Mouse (Mus musculus) thymus, adult 2 months (tissue): ENCODE data around the gene Hdac8. TPM values are rescaled to one million over a fixed set of nuclear protein-coding genes. Genes with fewer than 3 reads are reported as not detected.

Experiments
- DNase-seq: peaks from one replicate; pipeline ENCODE4 v3.0.0; 2021
- H3K27ac ChIP-seq: fragments of 200-500 bp; 2 replicates; pipeline ENCODE4 v1.5.1; 2012; ENCODE audit warnings: low read length, control low read depth; ENCODE audit not compliant: control insufficient read depth, insufficient read depth
- H3K27me3 ChIP-seq: fragments of 200-500 bp; 2 replicates; pipeline ENCODE4 v1.6.1; 2012; ENCODE audit warnings: mild to moderate bottlenecking, low read length, moderate library complexity, mixed read lengths; ENCODE audit not compliant: control insufficient read depth, insufficient read depth
- H3K36me3 ChIP-seq: fragments of 200-500 bp; 2 replicates; pipeline ENCODE4 v1.6.1; 2012; ENCODE audit warnings: mild to moderate bottlenecking, low read length, moderate library complexity; ENCODE audit not compliant: control insufficient read depth, insufficient read depth
- H3K4me1 ChIP-seq: fragments of 200-500 bp; replicated peaks from 2 replicates; pipeline ENCODE4 v1.6.1; 2012; ENCODE audit warnings: low read length; ENCODE audit not compliant: control insufficient read depth, insufficient read depth
- H3K4me3 ChIP-seq: fragments of 200-500 bp; 2 replicates; pipeline ENCODE4 v1.5.1; 2012; ENCODE audit warnings: mild to moderate bottlenecking, low read length, control low read depth, moderate library complexity; ENCODE audit not compliant: control insufficient read depth, insufficient read depth
- CTCF ChIP-seq: fragments of 200-500 bp; IDR thresholded peaks from 2 replicates; pipeline ENCODE4 v1.5.1; 2012; ENCODE audit warnings: mild to moderate bottlenecking, control low read depth, low read length, moderate library complexity, borderline replicate concordance; ENCODE audit not compliant: control insufficient read depth, poor library complexity, insufficient read depth; ENCODE audit errors: extremely low read depth
- POLR2A ChIP-seq: fragments of 200-500 bp; IDR thresholded peaks from 2 replicates; pipeline ENCODE4 v1.6.1; 2012; ENCODE audit warnings: mild to moderate bottlenecking, low read length, control low read depth, moderate library complexity; ENCODE audit not compliant: control insufficient read depth, poor library complexity, insufficient read depth; ENCODE audit errors: extremely low read depth
- WGBS: fragments of 180-500 bp; shearing (Covaris S2); methylation state at CpG from one replicate; pipeline ENCODE4 v1.1.7; 2018; 5-methylcytosine and 5-hydroxymethylcytosine counted together
- polyA plus RNA-seq: library from polyadenylated mRNA; depleted of rRNA; stranded (reverse); fragments of >200 nt; gene quantifications from 2 replicates; pipeline ENCODE4 v1.2.3, GENCODE M21; 2012

Hdac8 gene
- polyA plus RNA-seq, 1 experiment, result 6.7 TPM

- Histone ChIP-seq H3K27ac (no peak overlapping the region), H3K36me3 (no peaks in the 10 kb centered on the region), H3K27me3 (no peaks in the 10 kb centered on the region), H3K4me1 (no peaks in the 10 kb centered on the region), H3K4me3 (no peak overlapping the region)
- DNase-seq, result no peak
- no peak for TF ChIP-seq POLR2A
- no peak for TF ChIP-seq CTCF
- 81% methylated on average over 7 of the region's 7 CpGs for WGBS
These were observed 122.0 kb downstream of the Hdac8 start for GRCm38 (mm10) chrX:102383151-102383550.

GRCm38 (mm10) chrX:102366510-102366909, 138.6 kb downstream of the Hdac8 start:
- Histone ChIP-seq H3K27me3 (no peaks in the 10 kb centered on the region), H3K36me3 (no peaks in the 10 kb centered on the region), H3K4me3 (no peak overlapping the region), H3K4me1 (no peaks in the 10 kb centered on the region), H3K27ac (no peak overlapping the region)
- TF ChIP-seq POLR2A (no peak), CTCF (no peak)
- no peak for DNase-seq
- 91% methylated on average over 3 of the region's 3 CpGs for WGBS

- 97% methylated on average over 2 of the region's 2 CpGs for WGBS
- no peak for DNase-seq
- H3K27ac ChIP-seq, result no peak overlapping the region
- no peak for TF ChIP-seq POLR2A
- TF ChIP-seq CTCF, result no peak
- no peaks in the 10 kb centered on the region for H3K36me3 ChIP-seq
- H3K4me1 ChIP-seq, result no peaks in the 10 kb centered on the region
- H3K4me3 ChIP-seq, result no peak overlapping the region
- no peaks in the 10 kb centered on the region for H3K27me3 ChIP-seq
These were observed 142.9 kb downstream of the Hdac8 start for GRCm38 (mm10) chrX:102362244-102362643.

GRCm38 (mm10) chrX:102353412-102353811, 151.7 kb downstream of the Hdac8 start:
- DNase-seq, result no peak
- H3K4me1 ChIP-seq, result no peaks in the 10 kb centered on the region
- no peak overlapping the region for H3K4me3 ChIP-seq
- no peaks in the 10 kb centered on the region for H3K36me3 ChIP-seq
- H3K27ac ChIP-seq, result no peak overlapping the region
- TF ChIP-seq POLR2A, result no peak
- no peak for TF ChIP-seq CTCF
- H3K27me3 ChIP-seq, result no peaks in the 10 kb centered on the region
- WGBS, result 97% methylated on average over 3 of the region's 3 CpGs

- H3K27ac ChIP-seq, result no peak overlapping the region
- H3K36me3 ChIP-seq, result no peaks in the 10 kb centered on the region
- H3K4me3 ChIP-seq, result no peak overlapping the region
- DNase-seq, result no peak
- TF ChIP-seq CTCF, result no peak
- TF ChIP-seq POLR2A, result no peak
- H3K4me1 ChIP-seq, result no peaks in the 10 kb centered on the region
- WGBS, result 94% methylated on average over 14 of the region's 14 CpGs
- H3K27me3 ChIP-seq, result no peaks in the 10 kb centered on the region
These were observed 155.1 kb downstream of the Hdac8 start for GRCm38 (mm10) chrX:102349843-102350731.

- 96% methylated on average over 9 of the region's 9 CpGs for WGBS
- no peak for TF ChIP-seq POLR2A
- TF ChIP-seq CTCF, result no peak
- H3K27me3 ChIP-seq, result no peaks in the 10 kb centered on the region
- no peak overlapping the region for H3K27ac ChIP-seq
- H3K36me3 ChIP-seq, result no peaks in the 10 kb centered on the region
- DNase-seq, result no peak
- H3K4me3 ChIP-seq, result no peak overlapping the region
- H3K4me1 ChIP-seq, result no peaks in the 10 kb centered on the region
These were observed 156.2 kb downstream of the Hdac8 start for GRCm38 (mm10) chrX:102348886-102349486.

GRCm38 (mm10) chrX:102341688-102342087, 163.5 kb downstream of the Hdac8 start:
- Histone ChIP-seq H3K4me1 (no peaks in the 10 kb centered on the region), H3K27ac (no peak overlapping the region), H3K4me3 (no peak overlapping the region), H3K27me3 (no peaks in the 10 kb centered on the region), H3K36me3 (no peaks in the 10 kb centered on the region)
- TF ChIP-seq CTCF (no peak), POLR2A (no peak)
- 90% methylated on average over 4 of the region's 4 CpGs for WGBS
- no peak for DNase-seq
